Mouse (Mus musculus): ENCODE results near the gene Vmn2r60.
"Not testable (repeated sequence)": the region's sequence is repeated elsewhere in the genome, so short reads cannot be mapped to it uniquely, and the experiment has no call there.

The Vmn2r60 gene

DNA sequence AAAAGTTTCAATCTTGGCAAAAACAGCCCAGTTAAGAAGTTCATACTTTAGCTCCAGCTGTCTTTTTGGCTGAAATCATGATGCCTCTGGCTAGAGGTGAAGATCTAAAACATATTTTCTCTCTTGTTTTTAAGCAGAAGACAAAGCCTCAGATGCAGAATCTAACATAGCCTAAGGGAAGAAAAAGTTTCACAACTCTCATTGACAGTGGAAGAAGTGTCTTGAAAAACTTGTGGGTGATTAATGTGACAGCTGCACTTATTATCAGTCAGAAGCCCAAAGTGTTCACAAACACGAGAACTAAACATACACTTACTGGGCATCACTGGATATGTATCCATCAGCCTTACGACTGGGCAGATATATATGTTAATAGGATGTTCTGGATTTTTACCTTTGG lies at the start of gene Vmn2r60:
Gene Vmn2r60 (plus strand): TSS at position 301 of the 400 bp plus-strand sequence.
- DNase-seq = no peak

DNA sequence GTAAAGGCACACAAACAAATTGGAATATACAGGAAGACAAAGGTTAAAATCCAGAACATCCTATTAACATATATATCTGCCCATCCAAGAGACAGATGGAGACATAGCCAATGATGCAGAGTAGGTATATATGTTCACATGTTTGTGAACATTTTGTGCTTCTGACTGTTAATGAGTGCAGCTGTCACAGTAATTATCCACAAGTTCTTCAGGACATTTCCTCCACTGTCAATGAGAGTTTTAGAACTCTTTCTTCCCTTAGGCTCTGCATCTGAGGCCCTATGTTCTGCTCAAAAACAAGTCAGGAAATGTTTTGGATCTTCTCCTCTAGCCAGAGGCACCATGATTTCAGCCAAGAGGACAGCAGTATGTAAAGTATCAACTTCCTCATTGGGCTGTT lies 48.6 kb upstream of the Vmn2r60 start, which contains the start of gene Vmn2r59:
Gene Vmn2r59 (minus strand): TSS at position 101 of the 400 bp plus-strand sequence.
- no peak for DNase-seq

DNA sequence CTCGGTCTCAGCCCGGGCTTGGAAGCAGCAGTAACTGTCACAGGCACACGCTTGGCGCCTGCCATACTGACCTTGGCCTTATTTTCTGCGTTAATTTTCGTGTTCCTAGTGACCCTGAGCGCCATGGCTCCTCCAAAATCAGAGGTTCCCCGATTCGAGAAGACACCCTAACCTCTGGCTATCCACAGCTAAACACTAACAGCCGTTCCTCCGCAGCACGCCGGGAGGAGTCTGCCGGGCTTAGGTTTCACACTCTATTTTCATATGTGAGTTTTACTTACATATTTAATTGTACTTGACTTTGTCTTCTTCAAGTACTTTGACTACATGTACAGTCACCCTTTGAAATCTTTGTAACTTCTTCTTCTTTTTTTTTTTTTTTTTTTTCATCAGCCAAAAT lies 509 bp upstream of the Vmn2r60 start:
- not testable (repeated sequence) for DNase-seq

All from cerebellum, postnatal 14 days (tissue).